Mouse (Mus musculus): ENCODE measurements around the gene Gng8.
A peak's percentile ranks its signal among the peaks of the same experiment; 100 is the strongest.

Gng8 gene

DNA sequence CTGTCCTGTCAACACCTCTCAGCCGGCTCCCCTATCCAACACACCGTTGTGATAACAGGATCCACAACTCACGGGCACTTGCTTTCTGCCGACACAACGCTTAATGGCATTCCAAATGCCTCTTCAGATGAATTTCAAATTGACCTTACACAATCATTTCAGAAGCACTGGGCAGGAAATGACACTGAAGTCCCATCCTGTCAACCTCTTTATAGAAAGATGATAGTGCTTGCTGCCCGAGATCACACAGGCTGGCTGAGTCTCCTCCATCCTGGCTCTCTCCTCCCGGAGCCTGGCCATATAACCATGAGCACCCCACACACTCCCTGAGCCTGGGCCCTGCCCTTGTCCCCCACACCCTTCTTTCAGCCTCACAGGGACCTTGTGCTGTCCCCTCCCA lies 16.3 kb downstream of the Gng8 start:
- no peak for DNase-seq (ENCODE audit: low spot score in 2 of 2)

GRCm38 (mm10) chr7:16908367-16908766 lies 16.8 kb downstream of the Gng8 start:
- DNase-seq (ENCODE audit: low spot score in 2 of 2) = no peak

GRCm38 (mm10) chr7:16908859-16909258 lies 17.3 kb downstream of the Gng8 start:
- no peak for DNase-seq (ENCODE audit: low spot score in 2 of 2)

DNA sequence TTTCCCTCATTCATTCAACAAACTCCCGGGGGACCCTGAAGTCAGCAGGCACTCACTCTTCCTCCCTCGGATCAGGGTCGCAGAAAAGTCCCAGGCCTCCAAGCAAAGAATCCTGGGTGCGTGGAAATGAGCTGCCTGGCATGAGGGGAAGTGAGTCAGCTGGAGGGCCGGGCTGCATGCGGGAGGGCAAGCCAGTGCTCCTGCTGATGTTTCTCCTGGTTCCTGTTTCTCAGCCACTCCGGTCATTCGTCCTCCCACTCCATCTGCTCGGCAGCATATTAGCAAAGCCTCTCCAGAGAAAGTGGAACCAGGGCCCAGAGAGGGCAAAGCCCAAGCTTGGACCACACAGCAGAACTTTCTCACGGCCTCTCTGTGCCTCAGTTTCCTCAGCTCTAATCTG lies 18.3 kb downstream of the Gng8 start:
- no peak for DNase-seq (ENCODE audit: low spot score in 2 of 2)

- DNase-seq (ENCODE audit: low spot score in 2 of 2) = no peak
These were observed 20.3 kb downstream of the Gng8 start for GRCm38 (mm10) chr7:16911904-16912303.

GRCm38 (mm10) chr7:16912360-16912759 lies 20.8 kb downstream of the Gng8 start:
- no peak for DNase-seq (ENCODE audit: low spot score in 2 of 2)

GRCm38 (mm10) chr7:16913806-16914452 lies 22.3 kb downstream of the Gng8 start:
- DNase-seq (ENCODE audit: low spot score in 2 of 2) = peak; percentile 53 to 67

DNA sequence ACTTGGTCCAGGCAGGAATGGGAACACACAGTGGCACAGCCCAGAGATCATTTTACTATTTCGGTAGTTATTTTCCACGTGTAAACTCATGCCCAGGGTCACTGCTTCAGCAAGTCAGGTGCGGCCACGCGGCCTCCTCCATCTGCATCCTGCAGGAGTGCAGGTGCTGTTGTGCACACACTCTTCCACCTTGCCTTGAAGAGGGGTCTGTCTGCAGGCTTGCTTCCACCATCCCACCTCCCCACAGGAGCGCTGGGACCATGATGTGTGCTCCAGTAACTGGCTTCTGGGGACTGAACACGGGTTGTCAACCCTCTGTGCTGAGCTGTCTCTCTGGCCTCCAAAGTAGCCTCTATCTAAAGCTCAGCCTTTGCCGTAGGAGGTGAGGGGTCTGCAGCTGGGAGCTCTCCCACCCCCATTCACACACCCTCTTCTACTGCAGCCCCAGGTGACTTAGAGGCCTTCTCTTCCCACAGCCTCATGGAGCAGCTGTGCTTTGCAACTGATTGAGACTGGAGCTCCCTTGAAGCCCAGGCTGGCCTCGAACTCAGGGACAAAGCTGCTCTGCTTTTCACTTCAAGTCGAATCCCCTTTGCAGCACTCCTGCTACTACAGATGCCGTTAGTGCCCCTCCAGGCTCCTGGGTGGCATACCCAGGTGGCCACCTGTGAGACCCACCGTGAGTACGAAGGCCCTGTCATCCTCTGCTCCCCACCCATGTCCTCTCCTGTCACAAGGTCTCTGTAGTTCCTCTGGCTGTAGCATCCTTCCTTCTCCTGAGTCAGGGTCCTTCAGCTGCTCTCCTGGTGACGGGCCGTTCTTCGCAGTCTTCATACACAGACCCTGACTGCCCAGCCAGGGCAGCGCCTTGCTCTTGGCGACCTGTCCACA lies 23.1 kb downstream of the Gng8 start:
- no peak for DNase-seq (ENCODE audit: low spot score in 2 of 2)

DNA sequence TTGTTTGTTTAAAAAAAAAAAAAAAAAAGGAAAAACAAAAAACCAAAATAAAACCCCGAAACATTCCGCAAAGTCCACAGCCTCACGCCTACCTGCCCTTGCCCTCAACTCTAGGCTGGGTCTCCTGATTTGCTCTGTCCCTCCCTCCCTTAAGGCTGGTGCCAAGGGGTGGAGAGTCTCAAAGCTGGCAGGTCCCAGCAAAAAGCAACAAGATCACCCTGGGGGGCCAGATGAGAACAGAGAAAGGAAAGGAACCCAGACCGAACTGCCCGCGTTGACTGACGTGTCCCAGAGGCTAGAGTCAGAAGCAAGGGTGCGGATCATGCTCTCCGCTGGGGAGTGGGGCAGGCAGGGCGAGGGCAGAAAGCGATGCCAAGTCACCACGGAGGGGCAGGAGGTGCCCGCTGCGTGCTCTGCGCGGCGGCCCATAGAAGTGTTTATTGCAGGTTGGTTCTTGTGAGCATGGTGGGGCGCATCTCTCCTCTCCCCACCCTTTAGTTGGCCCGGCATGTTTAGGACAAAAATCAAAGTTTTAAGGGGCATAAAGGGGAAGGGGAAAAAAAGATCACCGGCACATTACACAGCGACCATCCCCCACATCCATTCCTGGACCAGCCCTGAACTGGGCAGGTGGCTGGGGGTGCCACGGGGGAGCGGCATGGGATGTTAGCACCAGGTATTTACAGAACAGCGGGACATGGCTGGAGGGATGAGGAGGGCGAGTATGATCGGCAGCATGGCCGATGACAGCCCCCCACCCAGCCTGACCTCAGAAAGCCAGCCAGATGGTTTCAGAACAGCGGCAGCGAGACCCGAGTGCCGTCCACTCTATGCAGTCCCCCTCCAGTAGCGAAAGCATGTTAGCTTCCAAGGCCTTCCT lies 24.1 kb downstream of the Gng8 start:
- no peak for DNase-seq (ENCODE audit: low spot score in 2 of 2)

GRCm38 (mm10) chr7:16916342-16917265 lies 25.0 kb downstream of the Gng8 start:
- DNase-seq (ENCODE audit: low spot score in 2 of 2) = no peak

- no peak for DNase-seq (ENCODE audit: low spot score in 2 of 2)
These were observed 25.9 kb downstream of the Gng8 start for GRCm38 (mm10) chr7:16917447-16917846.

DNA sequence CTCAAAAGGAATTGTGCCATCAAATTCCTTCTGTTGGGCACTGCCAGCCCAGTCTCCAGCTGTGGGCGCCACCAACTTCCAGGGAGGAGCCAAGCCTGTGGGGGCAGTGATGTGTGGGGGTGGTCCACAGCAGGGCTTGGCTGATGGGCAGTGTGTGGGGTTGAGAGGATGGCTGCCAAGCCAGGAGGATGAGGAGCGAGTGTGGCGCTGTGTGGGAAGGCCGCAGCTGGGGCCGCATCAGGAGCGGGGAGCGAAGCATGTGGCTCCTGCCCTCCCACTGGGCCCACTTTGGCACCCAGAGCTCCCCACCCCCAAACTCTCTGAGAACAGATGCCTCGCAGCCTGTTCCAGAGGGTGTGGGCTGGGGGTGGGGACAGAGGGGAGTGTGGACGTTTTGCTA lies 26.4 kb downstream of the Gng8 start:
- DNase-seq (ENCODE audit: low spot score in 2 of 2) = no peak

DNA sequence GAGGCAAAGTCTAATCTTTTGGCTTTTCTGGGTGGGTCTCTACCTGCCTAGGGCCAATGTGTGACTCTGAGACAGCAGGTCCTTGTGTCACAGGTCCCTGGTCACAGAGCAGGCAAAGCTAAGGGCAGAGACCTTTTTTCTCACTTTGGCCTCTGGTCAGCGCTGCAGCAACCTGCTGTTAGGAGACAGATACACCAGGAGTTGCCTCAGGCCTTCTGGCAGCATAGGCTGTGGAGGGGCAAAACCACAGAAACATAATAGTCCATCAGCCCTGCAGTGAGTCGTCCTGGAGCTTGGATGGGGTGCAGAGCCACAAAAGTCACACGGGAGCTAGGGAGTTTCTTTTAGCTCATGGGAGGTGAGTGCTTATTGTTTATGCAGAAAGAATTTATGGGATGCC lies 27.1 kb downstream of the Gng8 start:
- DNase-seq (ENCODE audit: low spot score in 2 of 2) = no peak

- no peak for DNase-seq (ENCODE audit: low spot score in 2 of 2)
These were observed 28.0 kb downstream of the Gng8 start for GRCm38 (mm10) chr7:16919395-16920149.

DNA sequence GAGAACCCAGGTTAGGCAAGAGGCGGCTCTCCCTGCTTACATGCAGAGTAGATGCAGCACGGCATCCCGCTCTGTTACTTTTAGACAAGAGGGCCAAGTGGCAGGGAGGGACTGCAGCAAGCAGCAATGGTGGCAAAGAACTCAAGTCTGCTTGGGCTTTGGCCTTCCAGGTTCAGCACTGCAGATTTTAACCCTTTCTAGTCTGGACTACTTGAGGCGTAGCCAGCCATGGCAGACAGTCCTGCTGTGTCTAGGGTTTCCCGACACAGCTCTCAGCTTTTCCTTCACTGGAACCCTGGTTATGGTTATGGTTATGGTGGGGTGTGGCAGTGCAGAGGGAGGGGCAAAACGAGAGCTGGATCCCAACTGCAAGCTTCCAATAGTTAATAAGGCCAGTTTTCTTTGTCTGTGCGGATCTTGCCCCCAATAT lies 28.6 kb downstream of the Gng8 start:
- DNase-seq (ENCODE audit: low spot score in 2 of 2) = no peak

- no peak for DNase-seq (ENCODE audit: low spot score in 2 of 2)
These were observed 29.5 kb downstream of the Gng8 start for GRCm38 (mm10) chr7:16920818-16921791.

GRCm38 (mm10) chr7:16921881-16922335 lies 30.3 kb downstream of the Gng8 start:
- DNase-seq (ENCODE audit: low spot score in 2 of 2) = no peak

- DNase-seq (ENCODE audit: low spot score in 2 of 2) = peak; percentile 25 to 37
These were observed 30.9 kb downstream of the Gng8 start for GRCm38 (mm10) chr7:16922360-16922973.
